Mouse (Mus musculus) heart, embryonic 14.5 days (tissue): ENCODE data around the gene Snrpn. TPM values are rescaled to one million over a fixed set of nuclear protein-coding genes. Genes with fewer than 3 reads are reported as not detected.

Experiments
- ATAC-seq: fragments of 200-750 bp; cut with Nextera tagmentation; 2 replicates; pipeline ENCODE4 v1.8.0; 2017; ENCODE audit warnings: low read depth, moderate TSS enrichment; ENCODE audit not compliant: insufficient number of reproducible peaks, insufficient read depth, low FRiP score
- H3K27ac ChIP-seq, 2 experiments: fragments of 200-500 bp in 1 of 2; fragments of 300-500 bp in 1 of 2; sonication (generic) in 1 of 2; replicated peaks in 1 of 2; 2 replicates each; pipeline ENCODE4 v1.5.1; 2012 to 2014; ENCODE audit warnings: low read depth in 2 of 2, low read length in 2 of 2, control low read depth in 1 of 2, mild to moderate bottlenecking in 1 of 2, mixed read lengths in 1 of 2; ENCODE audit not compliant: control insufficient read depth in 1 of 2, insufficient read depth in 1 of 2
- H3K27me3 ChIP-seq: fragments of 300-500 bp; sonication (generic); 2 replicates; pipeline ENCODE4 v1.6.1; 2014; ENCODE audit warnings: mild to moderate bottlenecking, low read length, control low read depth; ENCODE audit not compliant: control insufficient read depth, insufficient read depth
- H3K36me3 ChIP-seq: fragments of 300-500 bp; sonication (generic); 2 replicates; pipeline ENCODE4 v1.6.1; 2014; ENCODE audit warnings: mild to moderate bottlenecking, control low read depth, low read length, mixed read lengths; ENCODE audit not compliant: control insufficient read depth, insufficient read depth
- H3K4me1 ChIP-seq, 2 experiments: fragments of 200-500 bp in 1 of 2; fragments of 300-500 bp in 1 of 2; sonication (generic) in 1 of 2; 2 replicates each; pipeline ENCODE4 v1.6.1; 2012 to 2014; ENCODE audit warnings: low read length in 2 of 2, control low read depth in 1 of 2, mixed read lengths in 1 of 2; ENCODE audit not compliant: control insufficient read depth in 2 of 2, insufficient read depth in 2 of 2
- H3K4me2 ChIP-seq: fragments of 300-500 bp; sonication (generic); 2 replicates; pipeline ENCODE4 v1.6.1; 2014; ENCODE audit warnings: mild to moderate bottlenecking, low read length
- H3K4me3 ChIP-seq, 2 experiments: fragments of 200-500 bp in 1 of 2; fragments of 300-500 bp in 1 of 2; sonication (generic) in 1 of 2; 2 replicates each; pipeline ENCODE4 v1.5.1; 2012 to 2014; ENCODE audit warnings: low read length in 2 of 2, mild to moderate bottlenecking in 2 of 2, control low read depth in 1 of 2, low read depth in 1 of 2, moderate library complexity in 1 of 2; ENCODE audit not compliant: control insufficient read depth in 1 of 2, insufficient read depth in 1 of 2
- H3K9ac ChIP-seq: fragments of 300-500 bp; sonication (generic); 2 replicates; pipeline ENCODE4 v1.6.1; 2014; ENCODE audit warnings: mild to moderate bottlenecking, low read length
- H3K9me3 ChIP-seq: fragments of 300-500 bp; sonication (generic); 2 replicates; pipeline ENCODE4 v1.6.1; 2016; ENCODE audit warnings: low read length, control low read depth; ENCODE audit not compliant: control insufficient read depth
- WGBS: fragments of 180-500 bp; shearing (Covaris S2); extraction: QIAGEN DNeasy Blood & Tissue Kit; methylation state at CpG from one replicate; pipeline ENCODE4 v1.1.7; 2014; 5-methylcytosine and 5-hydroxymethylcytosine counted together
- polyA plus RNA-seq: library from polyadenylated mRNA; unstranded; fragments of >200 nt; fragmentation: Nextera tagmentation; extraction: Ambion mirVana; gene quantifications from 2 replicates; pipeline ENCODE4 v1.2.1, GENCODE M21; 2014

Snrpn gene
- polyA plus RNA-seq, 1 experiment from 2014 or later, result 57.6 TPM

GRCm38 (mm10) chr7:60003006-60003865, 136.8 kb downstream of the Snrpn start:
- Histone ChIP-seq H3K4me3 (peak overlapping the region; percentile 55 to 62), H3K9ac (peak overlapping the region; percentile 72), H3K9me3 (peaks cover 17% of the 10 kb centered on the region), H3K4me1 (peaks cover 2 to 4% of the 10 kb centered on the region in 2 experiments; a peak in 1 of 4 replicates), H3K36me3 (no peaks in the 10 kb centered on the region), H3K4me2 (peak overlapping the region; percentile 68), H3K27me3 (no peaks in the 10 kb centered on the region), H3K27ac (no peak overlapping the region)
- ATAC-seq, result no peak
- WGBS, result 49% methylated on average over 12 of the region's 12 CpGs

- 68% methylated on average over 1 of the region's 1 CpGs for WGBS
- no peaks in the 10 kb centered on the region for H3K27me3 ChIP-seq
- H3K9me3 ChIP-seq, result 0 out of 2 replicates have a peak, but pooled peaks cover 2% of the 10 kb centered on the region
- H3K4me1 ChIP-seq, result no peaks in the 10 kb centered on the region
- no peak overlapping the region for H3K9ac ChIP-seq
- H3K36me3 ChIP-seq, result 0 out of 2 replicates have a peak, but pooled peaks cover 12% of the 10 kb centered on the region
- no peak for ATAC-seq
- H3K4me3 ChIP-seq, result no peak overlapping the region
- H3K4me2 ChIP-seq, result no peak overlapping the region
- H3K27ac ChIP-seq, result no peak overlapping the region
Observed at GRCm38 (mm10) chr7:59978646-59979045, 161.4 kb downstream of the Snrpn start.

Other genes with a start within 250 kb of the Snrpn start
- gene Snurf, start 135.2 kb downstream of the Snrpn start, polyA plus RNA-seq, result 38.0 and 38.8 TPM in 2 replicates
- 0.27 and 0.55 TPM in 2 replicates for gene Gm38393, start 135.2 kb downstream of the Snrpn start, polyA plus RNA-seq